Mouse (Mus musculus): ENCODE data around the gene Axdnd1. TPM values are rescaled to one million over a fixed set of nuclear protein-coding genes. Genes with fewer than 3 reads are reported as not detected.
"Not testable (repeated sequence)": the region's sequence is repeated elsewhere in the genome, so short reads cannot be mapped to it uniquely, and the experiment has no call there.

The Axdnd1 gene
- total RNA-seq, 1 experiment from 2014 or later: 2.9 TPM

DNA sequence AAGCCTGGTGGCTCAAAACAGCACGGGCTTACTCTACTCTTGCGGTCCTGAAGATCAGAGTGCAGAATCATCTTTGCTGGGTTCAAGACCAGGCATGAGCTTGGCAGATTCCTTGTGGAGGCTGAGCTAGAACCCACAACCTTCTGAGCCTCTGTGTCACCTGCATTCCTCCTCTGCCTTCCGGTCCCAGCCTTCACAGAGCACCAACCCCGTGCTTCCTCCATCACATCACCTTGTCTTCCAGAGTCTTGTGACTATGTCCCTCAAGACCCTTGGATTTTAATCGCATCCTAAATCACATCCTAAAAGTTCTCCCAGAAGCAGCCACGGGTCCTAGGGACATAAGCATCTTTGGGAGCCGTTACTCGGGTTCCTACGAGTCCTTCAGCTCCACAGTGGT is 97.8 kb downstream of the Axdnd1 start:
- no peak for DNase-seq

GRCm38 (mm10) chr1:156310630-156311029 is 110.3 kb downstream of the Axdnd1 start, which contains the start of gene Nphs2:
Gene Nphs2, plus strand, starts transcription at chr1:156310727.
- DNase-seq: peak; percentile 5

- DNase-seq: no peak
These were observed 112.4 kb downstream of the Axdnd1 start for GRCm38 (mm10) chr1:156308595-156308994.

GRCm38 (mm10) chr1:156302911-156303749 is 117.8 kb downstream of the Axdnd1 start, which contains the start of gene Tdrd5:
Gene Tdrd5, minus strand, starts transcription at chr1:156303664.
- DNase-seq: peak; percentile 26

GRCm38 (mm10) chr1:156290016-156290415 is 130.9 kb downstream of the Axdnd1 start:
- DNase-seq: no peak

GRCm38 (mm10) chr1:156289222-156289587 is 131.8 kb downstream of the Axdnd1 start:
- not testable (repeated sequence) for DNase-seq

DNA sequence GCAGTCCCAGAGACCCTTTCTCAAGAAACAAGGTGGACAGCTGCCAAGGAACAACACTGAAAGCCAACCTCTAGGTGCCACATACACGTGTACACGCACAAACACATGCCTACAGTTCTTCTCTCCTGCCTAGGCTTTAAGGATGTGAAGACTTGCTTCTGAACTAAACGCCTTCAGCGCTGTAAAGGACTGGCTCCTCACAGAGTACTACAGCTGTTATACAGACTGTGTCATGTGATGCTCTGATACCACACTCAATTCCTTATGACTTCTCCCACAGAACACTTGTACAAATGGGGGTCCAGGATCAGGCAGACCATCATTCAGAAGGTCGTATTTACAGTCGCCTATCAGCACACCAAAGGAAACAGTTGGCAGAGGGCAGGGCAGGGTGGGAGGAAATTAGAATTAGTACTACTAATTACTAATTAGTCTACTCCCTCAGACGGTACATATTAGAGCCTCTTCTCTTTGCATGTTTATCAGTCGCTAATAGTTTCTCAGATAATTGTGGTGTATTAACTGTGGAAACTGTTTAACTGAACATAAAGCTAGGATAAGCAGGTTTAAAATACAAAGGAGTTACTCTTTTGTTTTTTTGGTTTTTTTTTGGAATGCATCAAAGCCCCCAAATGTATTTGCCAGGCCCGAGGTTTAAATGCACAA is 132.3 kb downstream of the Axdnd1 start:
- no peak for DNase-seq

GRCm38 (mm10) chr1:156285541-156285896 is 135.4 kb downstream of the Axdnd1 start:
- DNase-seq: no peak

DNA sequence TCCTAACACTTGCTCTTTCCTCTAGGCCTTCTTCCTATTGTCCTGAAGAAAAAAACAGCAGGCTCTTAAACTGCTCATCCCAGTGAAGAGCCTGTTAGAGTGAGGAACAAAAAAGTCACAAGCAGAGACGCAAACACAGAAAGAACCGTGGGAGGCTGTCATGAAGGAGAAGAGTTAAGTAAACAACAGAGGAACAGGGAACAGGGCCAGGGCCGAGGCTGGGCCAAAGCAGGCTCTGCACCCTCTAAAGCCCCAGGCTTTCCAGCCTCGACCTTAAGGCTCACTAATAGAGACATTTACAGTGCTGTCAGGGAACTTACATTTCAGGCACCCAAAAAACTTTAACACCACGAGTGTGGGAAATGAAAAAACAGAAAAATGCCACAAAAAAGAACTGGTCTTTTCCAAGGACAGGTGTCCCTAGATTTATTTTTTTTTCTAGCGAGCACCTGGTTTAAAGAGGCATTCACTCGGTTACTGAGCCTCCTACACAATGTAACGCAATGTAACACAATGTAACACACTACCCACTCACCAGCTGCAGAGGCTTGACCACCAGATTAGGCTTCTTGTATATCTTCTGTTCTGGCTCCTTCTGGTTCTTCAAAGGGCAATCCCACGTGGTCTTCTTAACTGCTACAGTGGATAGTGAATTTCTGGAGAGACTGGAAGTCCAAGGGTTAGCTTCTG is 136.0 kb downstream of the Axdnd1 start:
- no peak for DNase-seq

DNA sequence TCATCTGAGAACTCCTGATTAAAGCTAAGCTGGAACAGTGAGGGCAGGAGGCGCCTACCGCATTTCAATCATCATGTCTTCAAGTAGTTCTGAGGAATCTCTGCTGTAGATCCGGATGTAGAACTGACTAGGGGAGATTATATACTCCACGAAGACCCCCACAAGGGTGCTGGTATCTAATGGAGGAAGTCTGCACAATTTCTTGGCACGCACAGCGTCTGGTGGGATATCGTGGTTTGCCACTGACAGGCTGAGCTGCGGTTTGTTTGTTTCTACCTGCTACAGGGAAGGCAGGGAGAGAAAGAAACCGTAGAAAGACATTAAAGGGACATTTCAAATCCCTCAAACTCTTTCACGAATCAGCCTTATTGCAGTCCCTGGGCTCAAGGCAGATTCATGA is 136.8 kb downstream of the Axdnd1 start:
- no peak for DNase-seq

- DNase-seq: no peak
These were observed 140.8 kb downstream of the Axdnd1 start for GRCm38 (mm10) chr1:156280131-156280530.

GRCm38 (mm10) chr1:156273647-156274046 is 147.3 kb downstream of the Axdnd1 start:
- DNase-seq: no peak

Other genes starting within 250 kb of the Axdnd1 start
- 7.6 and 14.1 TPM in 2 replicates for gene Fam163a, start 216.1 kb downstream of the Axdnd1 start, total RNA-seq (2021)
- not detected in 2 replicates for gene Tdrd5, start 117.5 kb downstream of the Axdnd1 start, total RNA-seq (2021)
- gene Nphs2, start 110.4 kb downstream of the Axdnd1 start, total RNA-seq (2021): not detected in 2 replicates
- 571 and 676 TPM in 2 replicates for gene Gm2000, start 55.1 kb downstream of the Axdnd1 start, total RNA-seq (2021)
- gene Soat1, start 53.2 kb upstream of the Axdnd1 start, total RNA-seq (2021): 728 and 1,057 TPM in 2 replicates
- 36.1 and 38.0 TPM in 2 replicates for gene Gm10031, start 102.9 kb upstream of the Axdnd1 start, total RNA-seq (2021)
- gene Abl2, start 137.6 kb upstream of the Axdnd1 start, total RNA-seq (2021): 22.3 and 24.1 TPM in 2 replicates